Mouse (Mus musculus) bone marrow macrophage, adult 2 months (primary cell): ENCODE measurements around the gene Noct.
"Not testable (repeated sequence)": the region's sequence is repeated elsewhere in the genome, so short reads cannot be mapped to it uniquely, and the experiment has no call there.

ENCODE experiments used
- CTCF ChIP-seq: IDR thresholded peaks from 2 replicates; pipeline ENCODE4 v1.5.1; 2012; ENCODE audit warnings: low read depth, mild to moderate bottlenecking, low read length, moderate library complexity
- POLR2A ChIP-seq: IDR thresholded peaks from 2 replicates; pipeline ENCODE4 v1.6.1; 2012; ENCODE audit warnings: mild to moderate bottlenecking, low read depth, low read length, borderline replicate concordance

- TF ChIP-seq CTCF, POLR2A: not testable (repeated sequence)
Measured at GRCm38 (mm10) chr3:51183967-51184366, 40.3 kb upstream of the Noct start.
